Mouse (Mus musculus): ENCODE measurements around the gene Rxfp3. TPM values are rescaled to one million over a fixed set of nuclear protein-coding genes. Genes with fewer than 3 reads are reported as not detected.
"Not testable (repeated sequence)": the region's sequence is repeated elsewhere in the genome, so short reads cannot be mapped to it uniquely, and the experiment has no call there.

The Rxfp3 gene
- polyA plus RNA-seq, 1 experiment from 2014 or later: 0.04 TPM

GRCm38 (mm10) chr15:11026801-11027561 is 10.8 kb downstream of the Rxfp3 start:
- Histone ChIP-seq H3K4me2 (no peak overlapping the region), H3K9me3 (no peaks in the 10 kb centered on the region), H3K27ac (no peak overlapping the region), H3K4me1 (no peaks in the 10 kb centered on the region), H3K4me3 (no peak overlapping the region), H3K36me3 (no peaks in the 10 kb centered on the region), H3K27me3 (no peaks in the 10 kb centered on the region), H3K9ac (no peak overlapping the region)
- WGBS: 41% methylated on average over 4 of the region's 4 CpGs
- no peak for ATAC-seq (ENCODE audit: borderline replicate concordance, extremely low read depth, low FRiP score, low TSS enrichment)

GRCm38 (mm10) chr15:11014931-11015330 is 22.9 kb downstream of the Rxfp3 start:
- Histone ChIP-seq H3K4me2 (no peak overlapping the region), H3K36me3 (no peaks in the 10 kb centered on the region), H3K4me3 (no peak overlapping the region), H3K27ac (no peak overlapping the region), H3K9ac (no peak overlapping the region), H3K9me3 (no peaks in the 10 kb centered on the region), H3K4me1 (no peaks in the 10 kb centered on the region), H3K27me3 (no peaks in the 10 kb centered on the region)
- 63% methylated on average over 2 of the region's 2 CpGs for WGBS
- no peak for ATAC-seq (ENCODE audit: borderline replicate concordance, extremely low read depth, low FRiP score, low TSS enrichment)

- WGBS: 68% methylated on average over 11 of the region's 11 CpGs
- no peak for ATAC-seq (ENCODE audit: borderline replicate concordance, extremely low read depth, low FRiP score, low TSS enrichment)
- Histone ChIP-seq H3K36me3 (no peaks in the 10 kb centered on the region), H3K27ac (no peak overlapping the region), H3K4me3 (no peak overlapping the region), H3K4me1 (no peaks in the 10 kb centered on the region), H3K9me3 (no peaks in the 10 kb centered on the region), H3K9ac (no peak overlapping the region), H3K27me3 (no peaks in the 10 kb centered on the region), H3K4me2 (no peak overlapping the region)
These were observed 26.7 kb downstream of the Rxfp3 start for GRCm38 (mm10) chr15:11010976-11011548.

GRCm38 (mm10) chr15:11008756-11009155 is 29.0 kb downstream of the Rxfp3 start:
- no peaks in the 10 kb centered on the region for H3K27me3 ChIP-seq
- H3K9ac ChIP-seq: no peak overlapping the region
- no peak overlapping the region for H3K27ac ChIP-seq
- no peaks in the 10 kb centered on the region for H3K36me3 ChIP-seq
- no peak overlapping the region for H3K4me3 ChIP-seq
- 24% methylated on average over 5 of the region's 5 CpGs for WGBS
- H3K9me3 ChIP-seq: no peaks in the 10 kb centered on the region
- H3K4me1 ChIP-seq: no peaks in the 10 kb centered on the region
- no peak for ATAC-seq (ENCODE audit: borderline replicate concordance, extremely low read depth, low FRiP score, low TSS enrichment)
- no peak overlapping the region for H3K4me2 ChIP-seq

GRCm38 (mm10) chr15:11004646-11005045 is 33.1 kb downstream of the Rxfp3 start:
- Histone ChIP-seq H3K4me3 (no peak overlapping the region), H3K27me3 (no peaks in the 10 kb centered on the region), H3K9me3 (no peaks in the 10 kb centered on the region), H3K4me2 (no peak overlapping the region), H3K4me1 (no peaks in the 10 kb centered on the region), H3K27ac (no peak overlapping the region), H3K9ac (no peak overlapping the region), H3K36me3 (no peaks in the 10 kb centered on the region)
- ATAC-seq (ENCODE audit: borderline replicate concordance, extremely low read depth, low FRiP score, low TSS enrichment): no peak
- 40% methylated on average over 6 of the region's 6 CpGs for WGBS

GRCm38 (mm10) chr15:11003791-11004190 is 34.0 kb downstream of the Rxfp3 start:
- Histone ChIP-seq H3K4me2 (no peak overlapping the region), H3K27ac (no peak overlapping the region)
- WGBS: 76% methylated on average over 4 of the region's 4 CpGs

GRCm38 (mm10) chr15:11000421-11000820 is 37.4 kb downstream of the Rxfp3 start, which contains the start of gene Slc45a2:
Slc45a2 (plus strand) TSS chr15:11000721.
- Histone ChIP-seq H3K4me1 (no peaks in the 10 kb centered on the region), H3K4me3 (no peak within 1 kb of the TSS), H3K36me3 (no peaks in the 10 kb centered on the region), H3K27me3 (no peaks in the 10 kb centered on the region), H3K4me2 (peak within 1 kb of the TSS; percentile 26; the same call in 1 of the 2 replicates), H3K9me3 (no peaks in the 10 kb centered on the region), H3K9ac (no peak within 1 kb of the TSS), H3K27ac (no peak within 1 kb of the TSS)
- 49% methylated on average over 7 of the region's 7 CpGs for WGBS
- ATAC-seq (ENCODE audit: borderline replicate concordance, extremely low read depth, low FRiP score, low TSS enrichment): no peak

More at GRCm38 (mm10) chr15:11003791-11004190, 34.0 kb downstream of the Rxfp3 start:
- Histone ChIP-seq H3K9ac (no peak overlapping the region), H3K9me3 (no peaks in the 10 kb centered on the region), H3K36me3 (no peaks in the 10 kb centered on the region), H3K27me3 (no peaks in the 10 kb centered on the region), H3K4me3 (no peak overlapping the region), H3K4me1 (no peaks in the 10 kb centered on the region)
- ATAC-seq (ENCODE audit: borderline replicate concordance, extremely low read depth, low FRiP score, low TSS enrichment): no peak

- WGBS: 41% methylated on average over 5 of the region's 5 CpGs
- Histone ChIP-seq H3K27me3 (no peaks in the 10 kb centered on the region), H3K4me2 (peak overlapping the region; percentile 26; the same call in 1 of the 2 replicates), H3K9ac (no peak overlapping the region), H3K4me1 (no peaks in the 10 kb centered on the region), H3K4me3 (no peak overlapping the region), H3K36me3 (no peaks in the 10 kb centered on the region), H3K9me3 (no peaks in the 10 kb centered on the region), H3K27ac (no peak overlapping the region)
- no peak for ATAC-seq (ENCODE audit: borderline replicate concordance, extremely low read depth, low FRiP score, low TSS enrichment)
These were observed 38.0 kb downstream of the Rxfp3 start for GRCm38 (mm10) chr15:10999832-11000231.

GRCm38 (mm10) chr15:10991566-10991965 is 46.2 kb downstream of the Rxfp3 start:
- H3K27ac ChIP-seq: no peak overlapping the region
- H3K9ac ChIP-seq: no peak overlapping the region
- no peak overlapping the region for H3K4me3 ChIP-seq
- no peaks in the 10 kb centered on the region for H3K4me1 ChIP-seq
- 84% methylated on average over 1 of the region's 1 CpGs for WGBS
- ATAC-seq (ENCODE audit: borderline replicate concordance, extremely low read depth, low FRiP score, low TSS enrichment): no peak
- no peaks in the 10 kb centered on the region for H3K27me3 ChIP-seq
- H3K4me2 ChIP-seq: no peak overlapping the region
- H3K36me3 ChIP-seq: no peaks in the 10 kb centered on the region
- no peaks in the 10 kb centered on the region for H3K9me3 ChIP-seq

GRCm38 (mm10) chr15:10990411-10990810 is 47.4 kb downstream of the Rxfp3 start:
- no peaks in the 10 kb centered on the region for H3K9me3 ChIP-seq
- H3K27me3 ChIP-seq: no peaks in the 10 kb centered on the region
- WGBS: 30% methylated on average over 2 of the region's 2 CpGs
- H3K4me2 ChIP-seq: no peak overlapping the region
- no peak overlapping the region for H3K4me3 ChIP-seq
- no peak overlapping the region for H3K9ac ChIP-seq
- H3K27ac ChIP-seq: no peak overlapping the region
- no peaks in the 10 kb centered on the region for H3K4me1 ChIP-seq
- no peak for ATAC-seq (ENCODE audit: borderline replicate concordance, extremely low read depth, low FRiP score, low TSS enrichment)
- H3K36me3 ChIP-seq: no peaks in the 10 kb centered on the region

- H3K9me3 ChIP-seq; H3K4me2 ChIP-seq; H3K27me3 ChIP-seq; H3K27ac ChIP-seq; H3K4me1 ChIP-seq; H3K4me3 ChIP-seq; ATAC-seq (ENCODE audit: borderline replicate concordance, extremely low read depth, low FRiP score, low TSS enrichment); H3K36me3 ChIP-seq; H3K9ac ChIP-seq: not testable (repeated sequence)
- 75% methylated on average over 2 of the region's 2 CpGs for WGBS
These were observed 51.3 kb downstream of the Rxfp3 start for GRCm38 (mm10) chr15:10986477-10986876.

GRCm38 (mm10) chr15:10985756-10986155 is 52.0 kb downstream of the Rxfp3 start:
- H3K36me3 ChIP-seq: no peaks in the 10 kb centered on the region
- 77% methylated on average over 6 of the region's 6 CpGs for WGBS
- no peak overlapping the region for H3K27ac ChIP-seq
- no peak overlapping the region for H3K4me2 ChIP-seq
- H3K9ac ChIP-seq: no peak overlapping the region
- H3K4me1 ChIP-seq: peaks cover 10% of the 10 kb centered on the region; the same call in 1 of the 2 replicates
- no peak for ATAC-seq (ENCODE audit: borderline replicate concordance, extremely low read depth, low FRiP score, low TSS enrichment)
- H3K4me3 ChIP-seq: no peak overlapping the region
- no peaks in the 10 kb centered on the region for H3K9me3 ChIP-seq
- H3K27me3 ChIP-seq: no peaks in the 10 kb centered on the region
